Mouse (Mus musculus) liver, postnatal 0 days (tissue): Measurements from ENCODE around the gene Pde4c. TPM values are rescaled to one million over a fixed set of nuclear protein-coding genes. Genes with fewer than 3 reads are reported as not detected.

Experiments
- ATAC-seq: fragments of 200-750 bp; cut with Nextera tagmentation; 2 replicates; pipeline ENCODE4 v1.8.0; 2017; ENCODE audit warnings: mild to moderate bottlenecking, moderate library complexity
- DNase-seq: peaks from one replicate; pipeline ENCODE4 v3.0.0-alpha.2; 2016
- H3K27ac ChIP-seq: fragments of 300-500 bp; sonication (generic); 2 replicates; pipeline ENCODE4 v1.5.1; 2014; ENCODE audit warnings: antibody characterized with exemption, moderate library complexity, mild to moderate bottlenecking, low read depth
- H3K27me3 ChIP-seq: fragments of 300-500 bp; sonication (generic); 2 replicates; pipeline ENCODE4 v1.6.1; 2014; ENCODE audit warnings: low read length, control low read depth, mixed read lengths; ENCODE audit not compliant: insufficient read depth
- H3K36me3 ChIP-seq: fragments of 300-500 bp; sonication (generic); replicated peaks from 2 replicates; pipeline ENCODE4 v1.6.1; 2014; ENCODE audit warnings: mild to moderate bottlenecking, control low read depth, low read length, moderate library complexity, mixed read lengths; ENCODE audit not compliant: insufficient read depth
- H3K4me1 ChIP-seq: fragments of 300-500 bp; sonication (generic); 2 replicates; pipeline ENCODE4 v1.6.1; 2014; ENCODE audit warnings: antibody characterized with exemption, mild to moderate bottlenecking, control low read depth; ENCODE audit not compliant: insufficient read depth
- H3K4me2 ChIP-seq: fragments of 300-500 bp; sonication (generic); 2 replicates; pipeline ENCODE4 v1.6.1; 2014; ENCODE audit warnings: low read depth, mild to moderate bottlenecking, low read length, moderate library complexity, mixed read lengths
- H3K4me3 ChIP-seq: fragments of 300-500 bp; sonication (generic); 2 replicates; pipeline ENCODE4 v1.5.1; 2014; ENCODE audit warnings: low read depth, low read length
- H3K9ac ChIP-seq: fragments of 300-500 bp; sonication (generic); replicated peaks from 2 replicates; pipeline ENCODE4 v1.6.1; 2014; ENCODE audit warnings: mild to moderate bottlenecking, moderate library complexity
- H3K9me3 ChIP-seq: fragments of 300-500 bp; sonication (generic); 2 replicates; pipeline ENCODE4 v1.6.1; 2016; ENCODE audit warnings: mild to moderate bottlenecking, control low read depth, low read length, mixed read lengths
- CTCF ChIP-seq: sonication (generic); IDR thresholded peaks from 2 replicates; pipeline ENCODE4 v1.5.1; 2016; ENCODE audit warnings: antibody characterized with exemption, low read depth
- EP300 ChIP-seq: IDR thresholded peaks from 2 replicates; pipeline ENCODE4 v1.6.1; 2016; ENCODE audit warnings: antibody characterized with exemption, low read depth, mild to moderate bottlenecking
- WGBS: fragments of 180-500 bp; shearing (Covaris S2); extraction: QIAGEN DNeasy Blood & Tissue Kit; methylation state at CpG from one replicate; pipeline ENCODE4 v1.1.7; 2014; ENCODE audit not compliant: insufficient replicate concordance; 5-methylcytosine and 5-hydroxymethylcytosine counted together
- polyA plus RNA-seq: library from polyadenylated mRNA; unstranded; fragments of >200 nt; fragmentation: Nextera tagmentation; extraction: Ambion mirVana; gene quantifications from 2 replicates; pipeline ENCODE4 v1.2.1, GENCODE M21; 2015

Gene Pde4c
- polyA plus RNA-seq, 1 experiment from 2014 or later: 1.6 TPM

GRCm38 (mm10) chr8:70741661-70742060 lies 18.1 kb downstream of the Pde4c start:
- no peak for ATAC-seq
- WGBS: 57% methylated on average over 5 of the region's 5 CpGs
- H3K4me3 ChIP-seq: no peak overlapping the region
- H3K9me3 ChIP-seq: no peaks in the 10 kb centered on the region
- H3K9ac ChIP-seq: no peak overlapping the region
- no peak overlapping the region for H3K27ac ChIP-seq
- no peaks in the 10 kb centered on the region for H3K36me3 ChIP-seq
- no peak overlapping the region for H3K4me2 ChIP-seq
- H3K27me3 ChIP-seq: peaks cover 42% of the 10 kb centered on the region
- TF ChIP-seq CTCF: no peak
- TF ChIP-seq EP300: no peak
- H3K4me1 ChIP-seq: peaks cover 14% of the 10 kb centered on the region
- DNase-seq: no peak

GRCm38 (mm10) chr8:70742176-70742575 lies 18.7 kb downstream of the Pde4c start:
- Histone ChIP-seq H3K36me3 (no peaks in the 10 kb centered on the region), H3K9me3 (no peaks in the 10 kb centered on the region), H3K9ac (no peak overlapping the region), H3K4me3 (no peak overlapping the region), H3K27ac (no peak overlapping the region), H3K27me3 (peaks cover 42% of the 10 kb centered on the region), H3K4me2 (no peak overlapping the region), H3K4me1 (peaks cover 14% of the 10 kb centered on the region)
- ATAC-seq: no peak
- DNase-seq: no peak
- WGBS: 62% methylated on average over 11 of the region's 11 CpGs
- TF ChIP-seq CTCF (no peak), EP300 (no peak)

GRCm38 (mm10) chr8:70742981-70743655 lies 19.6 kb downstream of the Pde4c start:
- H3K36me3 ChIP-seq: no peaks in the 10 kb centered on the region
- 10% methylated on average over 37 of the region's 38 CpGs for WGBS
- no peaks in the 10 kb centered on the region for H3K9me3 ChIP-seq
- peak overlapping the region; percentile 27; the same call in 1 of the 2 replicates for H3K4me3 ChIP-seq
- no peak overlapping the region for H3K9ac ChIP-seq
- no peak overlapping the region for H3K27ac ChIP-seq
- 0 out of 2 replicates have a peak, but pooled peaks have one; percentile 12 for ATAC-seq
- H3K4me1 ChIP-seq: peaks cover 14% of the 10 kb centered on the region
- H3K4me2 ChIP-seq: peak overlapping the region; percentile 64
- peaks cover 42% of the 10 kb centered on the region for H3K27me3 ChIP-seq
- no peak for TF ChIP-seq EP300
- TF ChIP-seq CTCF: no peak
- DNase-seq: no peak

- TF ChIP-seq CTCF (no peak), EP300 (no peak)
- Histone ChIP-seq H3K27ac (no peak overlapping the region), H3K4me1 (peaks cover 14% of the 10 kb centered on the region), H3K36me3 (no peaks in the 10 kb centered on the region), H3K9me3 (no peaks in the 10 kb centered on the region), H3K27me3 (peaks cover 42% of the 10 kb centered on the region), H3K4me3 (peak overlapping the region; percentile 27), H3K9ac (peak overlapping the region; percentile 53), H3K4me2 (peak overlapping the region; percentile 64)
- peak; percentile 64 for DNase-seq
- ATAC-seq: peak; percentile 77
- WGBS: 6% methylated on average over 48 of the region's 48 CpGs
Observed at GRCm38 (mm10) chr8:70743656-70744590, 20.4 kb downstream of the Pde4c start.

- ATAC-seq (no peak), DNase-seq (no peak)
- H3K4me1 ChIP-seq: peaks cover 15% of the 10 kb centered on the region
- H3K9ac ChIP-seq: no peak overlapping the region
- no peaks in the 10 kb centered on the region for H3K9me3 ChIP-seq
- H3K4me2 ChIP-seq: no peak overlapping the region
- H3K27me3 ChIP-seq: peaks cover 46% of the 10 kb centered on the region
- no peak for TF ChIP-seq CTCF
- TF ChIP-seq EP300: no peak
- H3K27ac ChIP-seq: no peak overlapping the region
- no peaks in the 10 kb centered on the region for H3K36me3 ChIP-seq
- no peak overlapping the region for H3K4me3 ChIP-seq
- 44% methylated on average over 11 of the region's 11 CpGs for WGBS
Observed at GRCm38 (mm10) chr8:70744806-70745205, 21.3 kb downstream of the Pde4c start.

- H3K9ac ChIP-seq: no peak overlapping the region
- peaks cover 17% of the 10 kb centered on the region for H3K4me1 ChIP-seq
- no peak for DNase-seq
- H3K4me2 ChIP-seq: no peak overlapping the region
- H3K4me3 ChIP-seq: no peak overlapping the region
- WGBS: 61% methylated on average over 19 of the region's 19 CpGs
- no peak overlapping the region for H3K27ac ChIP-seq
- H3K27me3 ChIP-seq: peaks cover 46% of the 10 kb centered on the region
- H3K9me3 ChIP-seq: no peaks in the 10 kb centered on the region
- TF ChIP-seq EP300 (no peak), CTCF (no peak)
- ATAC-seq: no peak
- no peaks in the 10 kb centered on the region for H3K36me3 ChIP-seq
Observed at GRCm38 (mm10) chr8:70745691-70746220, 22.2 kb downstream of the Pde4c start.
